ENCODE assay signal across 29 mouse cellular contexts in genomic region chr5:43904685-43905084, GRCm38 (mm10). TPM values are rescaled to one million over a fixed set of nuclear protein-coding genes. Genes with fewer than 3 reads are reported as not detected.
DNase-seq lines count a peak whose midpoint lies in the region; ATAC-seq and TF ChIP-seq lines count a peak whose summit lies in the region.
"Had no signal": no experiment of that assay in that cellular context is flagged by ENCODE, and none has a peak within 500 bp of the region (broad histone marks: within the 10 kb centered on the region; RNA-seq: fewer than 3 reads in every experiment).

No protein-coding gene starts in this region.

- peaks cover 10% of the 10 kb centered on the region; the same call in 1 of the 2 replicates for H3K4me1 ChIP-seq in kidney, adult 2 months (ENCODE audit: control insufficient read depth, insufficient read depth, low read length)
- no peaks in the 10 kb centered on the region for H3K4me1 ChIP-seq in kidney, embryonic 16.5 days (ENCODE audit: insufficient read depth, low read length)
- H3K4me1 ChIP-seq in intestine, embryonic 15.5 days (replicated peaks) = no peaks in the 10 kb centered on the region
- no peaks in the 10 kb centered on the region for H3K4me1 ChIP-seq in intestine, postnatal 0 days (replicated peaks; ENCODE audit: control insufficient read depth, insufficient read depth, low read length)
- H3K4me1 ChIP-seq: embryonic facial prominence, embryonic 12.5 days; heart, embryonic 12.5 days; hindbrain, embryonic 13.5 days; limb, embryonic 10.5 days; limb, embryonic 15.5 days had no signal

- no peak overlapping the region for H3K4me2 ChIP-seq in kidney, embryonic 16.5 days (replicated peaks; ENCODE audit: low read depth, low read length)
- H3K4me2 ChIP-seq in intestine, embryonic 15.5 days (replicated peaks) = no peak overlapping the region
- H3K4me2 ChIP-seq in intestine, postnatal 0 days (replicated peaks; ENCODE audit: low read depth) = no peak overlapping the region
- H3K4me2 ChIP-seq: embryonic facial prominence, embryonic 12.5 days; heart, embryonic 12.5 days; hindbrain, embryonic 13.5 days; limb, embryonic 15.5 days had no signal

- no peak for ATAC-seq in kidney, embryonic 16.5 days (ENCODE audit: low FRiP score, low TSS enrichment)
- ATAC-seq in intestine, embryonic 15.5 days = peak; percentile 79
- ATAC-seq in intestine, postnatal 0 days = peak; percentile 69
- ATAC-seq: CD4-positive, CD25-positive, alpha-beta regulatory T cell, adult 4 months; forebrain, embryonic 14.5 days had no signal

- H3K9ac ChIP-seq in kidney, embryonic 16.5 days (replicated peaks; ENCODE audit: low read length) = no peak overlapping the region
- no peak overlapping the region for H3K9ac ChIP-seq in intestine, embryonic 15.5 days
- no peak overlapping the region for H3K9ac ChIP-seq in intestine, postnatal 0 days (ENCODE audit: low read depth, low read length)
- H3K9ac ChIP-seq: embryonic facial prominence, embryonic 12.5 days; heart, embryonic 12.5 days; hindbrain, embryonic 13.5 days; limb, embryonic 15.5 days had no signal

- intact Hi-C loops in gastrocnemius, postnatal 14 days (cut with DNase I; ENCODE audit: low total_unique reads) = no loop called here

- peak; percentile 88 for DNase-seq in kidney, adult 2 months
- DNase-seq in kidney, postnatal 25 days = peak; percentile 47 to 75
- no peak for DNase-seq in spleen, adult 18-20 months
- DNase-seq in gastrocnemius, postnatal 14 days = no peak
- DNase-seq: adrenal gland, postnatal 25 days; cerebellum, adult 11-12 months; cerebellum, adult 9-11 months; embryo, embryonic 11 days; gastrocnemius, postnatal 25 days; heart, adult 18-20 months; heart, postnatal 4 days; layer of hippocampus, adult 9-11 months; lung, adult 2 months; lung, postnatal 10 days; midbrain, embryonic 14.5 days; right cerebral cortex, postnatal 4 days; thymus, postnatal 14 days had no signal

- no peak for TF ChIP-seq CTCF in kidney, adult 2 months (conservative IDR thresholded peaks at IDR 0.05; ENCODE audit: insufficient read depth, insufficient read length, low read depth, low read length)
- no peak for TF ChIP-seq CTCF in intestine, postnatal 0 days (IDR thresholded peaks at IDR 0.05; ENCODE audit: low read depth)

- no peaks in the 10 kb centered on the region for H3K9me3 ChIP-seq in kidney, embryonic 16.5 days (ENCODE audit: low read length)
- no peaks in the 10 kb centered on the region for H3K9me3 ChIP-seq in intestine, embryonic 15.5 days
- H3K9me3 ChIP-seq in intestine, postnatal 0 days (ENCODE audit: control insufficient read depth) = no peaks in the 10 kb centered on the region
- H3K9me3 ChIP-seq: embryonic facial prominence, embryonic 12.5 days; heart, embryonic 12.5 days; hindbrain, embryonic 13.5 days; limb, embryonic 10.5 days; limb, embryonic 15.5 days had no signal

- no peak overlapping the region for H3K4me3 ChIP-seq in kidney, adult 2 months (ENCODE audit: insufficient read depth, low read depth, low read length)
- no peak overlapping the region for H3K4me3 ChIP-seq in kidney, embryonic 16.5 days (ENCODE audit: low read length)
- no peak overlapping the region for H3K4me3 ChIP-seq in intestine, embryonic 15.5 days (replicated peaks)
- H3K4me3 ChIP-seq in intestine, postnatal 0 days (ENCODE audit: low read depth, low read length) = no peak overlapping the region
- H3K4me3 ChIP-seq: embryonic facial prominence, embryonic 12.5 days; heart, embryonic 12.5 days; hindbrain, embryonic 13.5 days; limb, embryonic 10.5 days; limb, embryonic 15.5 days had no signal

- no peaks in the 10 kb centered on the region for H3K27me3 ChIP-seq in kidney, adult 2 months (replicated peaks; ENCODE audit: control insufficient read depth, insufficient read depth, low read length)
- no peaks in the 10 kb centered on the region for H3K27me3 ChIP-seq in kidney, embryonic 16.5 days (ENCODE audit: insufficient read depth, low read length)
- H3K27me3 ChIP-seq in intestine, embryonic 15.5 days (replicated peaks) = no peaks in the 10 kb centered on the region
- no peaks in the 10 kb centered on the region for H3K27me3 ChIP-seq in intestine, postnatal 0 days (replicated peaks; ENCODE audit: control insufficient read depth, insufficient read depth, low read length)
- H3K27me3 ChIP-seq: embryonic facial prominence, embryonic 12.5 days; heart, embryonic 12.5 days; hindbrain, embryonic 13.5 days; limb, embryonic 15.5 days had no signal

- 45% methylated on average over 3 of the region's 3 CpGs for WGBS in kidney, adult 2 months
- WGBS in kidney, embryonic 16.5 days = 90% methylated on average over 3 of the region's 3 CpGs
- 75% methylated on average over 3 of the region's 3 CpGs for WGBS in intestine, embryonic 15.5 days
- WGBS in intestine, postnatal 0 days = 44% methylated on average over 3 of the region's 3 CpGs

- no peaks in the 10 kb centered on the region for H3K36me3 ChIP-seq in kidney, adult 2 months (ENCODE audit: control insufficient read depth, insufficient read depth, low read length)
- H3K36me3 ChIP-seq in kidney, embryonic 16.5 days (ENCODE audit: insufficient read depth, low read length) = no peaks in the 10 kb centered on the region
- H3K36me3 ChIP-seq in intestine, embryonic 15.5 days = no peaks in the 10 kb centered on the region
- no peaks in the 10 kb centered on the region for H3K36me3 ChIP-seq in intestine, postnatal 0 days (ENCODE audit: control insufficient read depth, insufficient read depth)
- H3K36me3 ChIP-seq: embryonic facial prominence, embryonic 12.5 days; hindbrain, embryonic 13.5 days; limb, embryonic 10.5 days; limb, embryonic 15.5 days had no signal

- no peak for TF ChIP-seq POLR2A in kidney, adult 2 months (IDR thresholded peaks at IDR 0.05; ENCODE audit: low read depth, low read length)

- H3K27ac ChIP-seq in kidney, adult 2 months (ENCODE audit: insufficient read depth, low read depth, low read length) = peak overlapping the region; percentile 92
- no peak overlapping the region for H3K27ac ChIP-seq in kidney, embryonic 16.5 days (ENCODE audit: low read length)
- no peak overlapping the region for H3K27ac ChIP-seq in intestine, embryonic 15.5 days
- H3K27ac ChIP-seq in intestine, postnatal 0 days (ENCODE audit: low read depth, low read length) = no peak overlapping the region
- H3K27ac ChIP-seq: embryonic facial prominence, embryonic 12.5 days; hindbrain, embryonic 13.5 days; limb, embryonic 10.5 days; limb, embryonic 15.5 days had no signal

RNA-seq across cellular contexts. Expression of gene Gm7879, which starts 8.3 kb away (rescaled TPM):
- 0.47 and 0.50 TPM in 2 replicates for polyA plus RNA-seq in kidney, adult 2 months (2012; rRNA removed)
- polyA plus RNA-seq in kidney, embryonic 16.5 days (2015; fragmentation: Nextera tagmentation; extraction: Ambion mirVana) = 0.59 and 1.5 TPM in 2 replicates
- polyA plus RNA-seq in intestine, embryonic 15.5 days (2015; fragmentation: Nextera tagmentation; extraction: Ambion mirVana) = 0.39 and 0.43 TPM in 2 replicates
- 0.47 and 0.61 TPM in 2 replicates for polyA plus RNA-seq in intestine, postnatal 0 days (2015; fragmentation: Nextera tagmentation; extraction: Ambion mirVana)
- total RNA-seq in gastrocnemius, postnatal 14 days (2021) = 1 to 10 TPM; 5.1 to 5.2 TPM
- polyA plus RNA-seq: CD4-positive, CD25-positive, alpha-beta regulatory T cell, adult 4 months; heart, embryonic 12.5 days; heart, postnatal 0 days; midbrain, embryonic 14.5 days; neural tube, embryonic 14.5 days had no signal

RNA-seq across cellular contexts. Expression of gene Cd38, which starts 36.3 kb away (rescaled TPM):
- 6.1 and 7.9 TPM in 2 replicates for polyA plus RNA-seq in kidney, adult 2 months (2012; rRNA removed)
- polyA plus RNA-seq in kidney, embryonic 16.5 days (2015; fragmentation: Nextera tagmentation; extraction: Ambion mirVana) = 35.3 and 37.7 TPM in 2 replicates
- polyA plus RNA-seq in intestine, embryonic 15.5 days (2015; fragmentation: Nextera tagmentation; extraction: Ambion mirVana) = 13.1 and 14.5 TPM in 2 replicates
- polyA plus RNA-seq in intestine, postnatal 0 days (2015; fragmentation: Nextera tagmentation; extraction: Ambion mirVana) = 9.5 and 10.9 TPM in 2 replicates
- 1 to 10 TPM; 5.6 to 6.2 TPM for total RNA-seq in gastrocnemius, postnatal 14 days (2021)

Comparison
In these comparisons a context has a peak if more than half of its experiments do, and no peak if none do; other contexts are left out.
1. DNase-seq: peak in kidney, adult 2 months (single experiment) and kidney, postnatal 25 days (2 of 2); none in spleen, adult 18-20 months (0 of 2) and gastrocnemius, postnatal 14 days (single experiment).